Mouse (Mus musculus) heart, embryonic 14.5 days (tissue): ENCODE results near the gene Zfp420. TPM values are rescaled to one million over a fixed set of nuclear protein-coding genes. Genes with fewer than 3 reads are reported as not detected.

Source experiments
- ATAC-seq: fragments of 200-750 bp; cut with Nextera tagmentation; 2 replicates; pipeline ENCODE4 v1.8.0; 2017; ENCODE audit warnings: low read depth, moderate TSS enrichment; ENCODE audit not compliant: insufficient number of reproducible peaks, insufficient read depth, low FRiP score
- H3K27ac ChIP-seq, 2 experiments: fragments of 200-500 bp in 1 of 2; fragments of 300-500 bp in 1 of 2; sonication (generic) in 1 of 2; replicated peaks in 1 of 2; 2 replicates each; pipeline ENCODE4 v1.5.1; 2012 to 2014; ENCODE audit warnings: low read depth in 2 of 2, low read length in 2 of 2, control low read depth in 1 of 2, mild to moderate bottlenecking in 1 of 2, mixed read lengths in 1 of 2; ENCODE audit not compliant: control insufficient read depth in 1 of 2, insufficient read depth in 1 of 2
- H3K27me3 ChIP-seq: fragments of 300-500 bp; sonication (generic); 2 replicates; pipeline ENCODE4 v1.6.1; 2014; ENCODE audit warnings: mild to moderate bottlenecking, low read length, control low read depth; ENCODE audit not compliant: control insufficient read depth, insufficient read depth
- H3K36me3 ChIP-seq: fragments of 300-500 bp; sonication (generic); 2 replicates; pipeline ENCODE4 v1.6.1; 2014; ENCODE audit warnings: mild to moderate bottlenecking, control low read depth, low read length, mixed read lengths; ENCODE audit not compliant: control insufficient read depth, insufficient read depth
- H3K4me1 ChIP-seq, 2 experiments: fragments of 200-500 bp in 1 of 2; fragments of 300-500 bp in 1 of 2; sonication (generic) in 1 of 2; 2 replicates each; pipeline ENCODE4 v1.6.1; 2012 to 2014; ENCODE audit warnings: low read length in 2 of 2, control low read depth in 1 of 2, mixed read lengths in 1 of 2; ENCODE audit not compliant: control insufficient read depth in 2 of 2, insufficient read depth in 2 of 2
- H3K4me2 ChIP-seq: fragments of 300-500 bp; sonication (generic); 2 replicates; pipeline ENCODE4 v1.6.1; 2014; ENCODE audit warnings: mild to moderate bottlenecking, low read length
- H3K4me3 ChIP-seq, 2 experiments: fragments of 200-500 bp in 1 of 2; fragments of 300-500 bp in 1 of 2; sonication (generic) in 1 of 2; 2 replicates each; pipeline ENCODE4 v1.5.1; 2012 to 2014; ENCODE audit warnings: low read length in 2 of 2, mild to moderate bottlenecking in 2 of 2, control low read depth in 1 of 2, low read depth in 1 of 2, moderate library complexity in 1 of 2; ENCODE audit not compliant: control insufficient read depth in 1 of 2, insufficient read depth in 1 of 2
- H3K9ac ChIP-seq: fragments of 300-500 bp; sonication (generic); 2 replicates; pipeline ENCODE4 v1.6.1; 2014; ENCODE audit warnings: mild to moderate bottlenecking, low read length
- H3K9me3 ChIP-seq: fragments of 300-500 bp; sonication (generic); 2 replicates; pipeline ENCODE4 v1.6.1; 2016; ENCODE audit warnings: low read length, control low read depth; ENCODE audit not compliant: control insufficient read depth
- WGBS: fragments of 180-500 bp; shearing (Covaris S2); extraction: QIAGEN DNeasy Blood & Tissue Kit; methylation state at CpG from one replicate; pipeline ENCODE4 v1.1.7; 2014; 5-methylcytosine and 5-hydroxymethylcytosine counted together
- microRNA-seq: library from miRNA; unstranded; fragments of <30 nt; microRNA quantifications from one replicate; pipeline ENCODE4, GENCODE M21; 2016
- polyA plus RNA-seq: library from polyadenylated mRNA; unstranded; fragments of >200 nt; fragmentation: Nextera tagmentation; extraction: Ambion mirVana; gene quantifications from 2 replicates; pipeline ENCODE4 v1.2.1, GENCODE M21; 2014

The Zfp420 gene
- polyA plus RNA-seq, 1 experiment from 2014 or later: 4.0 TPM

- peak overlapping the region; percentile 74 to 82 for H3K27ac ChIP-seq
- 0 out of 2 replicates have a peak overlapping the region, but pooled peaks have one; percentile 9 for H3K9ac ChIP-seq
- 26% methylated on average over 6 of the region's 6 CpGs for WGBS
- peaks cover 15% of the 10 kb centered on the region for H3K9me3 ChIP-seq
- peak overlapping the region; percentile 20; the same call in 1 of the 2 replicates for H3K4me2 ChIP-seq
- ATAC-seq: no peak
- H3K4me3 ChIP-seq: no peak overlapping the region
- H3K27me3 ChIP-seq: no peaks in the 10 kb centered on the region
- peaks cover 40% of the 10 kb centered on the region for H3K36me3 ChIP-seq
- H3K4me1 ChIP-seq: peaks cover 0 to 3% of the 10 kb centered on the region in 2 experiments; a peak in 3 of 4 replicates
Observed at GRCm38 (mm10) chr7:29917371-29918061, 57.7 kb downstream of the Zfp420 start.

GRCm38 (mm10) chr7:29918062-29918453, 58.3 kb downstream of the Zfp420 start:
- ATAC-seq: no peak
- Histone ChIP-seq H3K27ac (peak overlapping the region; percentile 74 to 82), H3K4me3 (no peak overlapping the region), H3K9ac (0 out of 2 replicates have a peak overlapping the region, but pooled peaks have one; percentile 9), H3K27me3 (no peaks in the 10 kb centered on the region), H3K36me3 (peaks cover 34% of the 10 kb centered on the region), H3K4me2 (peak overlapping the region; percentile 20; the same call in 1 of the 2 replicates), H3K9me3 (peaks cover 15% of the 10 kb centered on the region), H3K4me1 (peaks cover 0 to 3% of the 10 kb centered on the region in 2 experiments; a peak in 3 of 4 replicates)
- 75% methylated on average over 4 of the region's 4 CpGs for WGBS

GRCm38 (mm10) chr7:29921439-29922093, 61.8 kb downstream of the Zfp420 start:
- H3K9ac ChIP-seq: no peak overlapping the region
- ATAC-seq: no peak
- H3K9me3 ChIP-seq: no peaks in the 10 kb centered on the region
- no peaks in the 10 kb centered on the region for H3K27me3 ChIP-seq
- no peak overlapping the region for H3K27ac ChIP-seq
- H3K4me1 ChIP-seq: peaks cover 0 to 3% of the 10 kb centered on the region in 2 experiments; a peak in 3 of 4 replicates
- H3K4me3 ChIP-seq: no peak overlapping the region
- H3K4me2 ChIP-seq: no peak overlapping the region
- 56% methylated on average over 6 of the region's 6 CpGs for WGBS
- H3K36me3 ChIP-seq: 0 out of 2 replicates have a peak, but pooled peaks cover 4% of the 10 kb centered on the region

- peaks cover 0 to 3% of the 10 kb centered on the region in 2 experiments; a peak in 2 of 4 replicates for H3K4me1 ChIP-seq
- no peaks in the 10 kb centered on the region for H3K27me3 ChIP-seq
- H3K4me3 ChIP-seq: no peak overlapping the region
- 86% methylated on average over 2 of the region's 2 CpGs for WGBS
- no peak overlapping the region for H3K27ac ChIP-seq
- ATAC-seq: no peak
- no peak overlapping the region for H3K4me2 ChIP-seq
- H3K36me3 ChIP-seq: no peaks in the 10 kb centered on the region
- H3K9me3 ChIP-seq: no peaks in the 10 kb centered on the region
- H3K9ac ChIP-seq: no peak overlapping the region
Observed at GRCm38 (mm10) chr7:29922780-29923179, 63.0 kb downstream of the Zfp420 start.

Small RNAs within 50 kb of the gene (microRNA-seq; reads per million reads assigned to microRNA genes)
- gene Mir7668: not detected

Other genes with a start within 250 kb of the Zfp420 start
- gene Catsperg2, start 132.9 kb upstream of the Zfp420 start, polyA plus RNA-seq: not detected in 2 replicates
- gene Zfp84, start 91.4 kb upstream of the Zfp420 start, polyA plus RNA-seq: 9.4 and 10.0 TPM in 2 replicates
- 6.5 and 6.6 TPM in 2 replicates for gene Zfp30, start 76.0 kb upstream of the Zfp420 start, polyA plus RNA-seq
- gene Zfp790, start 43.9 kb upstream of the Zfp420 start, polyA plus RNA-seq: 10.4 and 12.0 TPM in 2 replicates
- gene Zfp940, start 6.3 kb upstream of the Zfp420 start, polyA plus RNA-seq: 1.8 and 2.3 TPM in 2 replicates
- 8.7 and 9.2 TPM in 2 replicates for gene Zfp27, start 46.6 kb downstream of the Zfp420 start, polyA plus RNA-seq
- 4.1 and 4.2 TPM in 2 replicates for gene Zfp383, start 48.2 kb downstream of the Zfp420 start, polyA plus RNA-seq
- 8.0 and 8.6 TPM in 2 replicates for gene Zfp74, start 94.1 kb downstream of the Zfp420 start, polyA plus RNA-seq
- 23.7 and 27.4 TPM in 2 replicates for gene Zfp568, start 124.0 kb downstream of the Zfp420 start, polyA plus RNA-seq
- 4.0 and 4.8 TPM in 2 replicates for gene Zfp14, start 191.4 kb downstream of the Zfp420 start, polyA plus RNA-seq
- gene Zfp82, start 212.9 kb downstream of the Zfp420 start, polyA plus RNA-seq: 4.2 and 4.8 TPM in 2 replicates
- gene Gm26920, start 230.4 kb downstream of the Zfp420 start, polyA plus RNA-seq: 0.70 TPM in 1 of 2 replicates, not detected in the other
- 5.2 and 6.4 TPM in 2 replicates for gene Zfp566, start 230.5 kb downstream of the Zfp420 start, polyA plus RNA-seq
- 85.2 and 91.3 TPM in 2 replicates for gene Zfp260, start 234.8 kb downstream of the Zfp420 start, polyA plus RNA-seq